Mouse (Mus musculus) brain, embryonic 14.5 days (tissue): ENCODE measurements around the gene Ciao2b.
A peak's percentile ranks its signal among the peaks of the same experiment; 100 is the strongest.

Source experiments
- CTCF ChIP-seq: fragments of 200-500 bp; IDR thresholded peaks from 2 replicates; pipeline ENCODE4 v1.5.1; 2012; ENCODE audit warnings: inconsistent platforms, mild to moderate bottlenecking, moderate library complexity, borderline replicate concordance; ENCODE audit not compliant: insufficient read depth, insufficient read length; ENCODE audit errors: extremely low read depth
- POLR2A ChIP-seq: fragments of 200-500 bp; IDR thresholded peaks from 2 replicates; pipeline ENCODE4 v1.6.1; 2012; ENCODE audit warnings: mild to moderate bottlenecking, inconsistent platforms, borderline replicate concordance; ENCODE audit not compliant: poor library complexity, insufficient read depth, insufficient read length, severe bottlenecking; ENCODE audit errors: extremely low read depth

DNA sequence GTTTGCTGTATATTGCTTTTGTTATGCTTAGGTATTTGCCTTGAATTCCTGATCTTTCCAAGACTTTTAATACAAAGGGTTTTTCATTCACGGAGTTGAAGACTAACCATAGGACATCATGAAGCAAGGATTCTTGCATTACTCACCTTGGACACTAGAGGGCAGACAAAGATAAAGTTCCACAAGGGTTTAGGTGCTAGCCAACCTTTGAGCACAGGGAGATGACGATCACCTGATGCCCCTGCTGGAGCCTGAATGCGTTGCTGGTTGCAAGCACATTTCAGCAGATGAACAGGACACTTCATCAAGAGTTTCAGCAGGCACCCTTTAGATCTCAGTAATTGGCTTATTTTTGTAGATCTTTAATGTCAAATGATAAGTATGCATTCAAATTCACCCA lies 13.2 kb upstream of the Ciao2b start:
- TF ChIP-seq CTCF (peak; percentile 83), POLR2A (no peak)
